Mouse (Mus musculus) CH12.LX (cell line): ENCODE data around the gene Mapkapk5. TPM values are rescaled to one million over a fixed set of nuclear protein-coding genes. Genes with fewer than 3 reads are reported as not detected.
A peak's percentile ranks its signal among the peaks of the same experiment; 100 is the strongest.

Experiments
- DNase-seq: peaks from one replicate; pipeline ENCODE4 v3.0.0-alpha.2; 2013; ENCODE audit errors: extremely low read depth
- H3K27ac ChIP-seq: 2 replicates; pipeline ENCODE4 v1.5.1; 2012; ENCODE audit warnings: low read depth, mild to moderate bottlenecking, control low read depth, moderate library complexity; ENCODE audit not compliant: insufficient read depth
- H3K27me3 ChIP-seq: replicated peaks from 2 replicates; pipeline ENCODE3; 2012; ENCODE audit warnings: inconsistent platforms
- H3K36me3 ChIP-seq, 2 experiments: replicated peaks in 1 of 2; 2 replicates each; pipeline versions ENCODE3 to v1.6.1; 2012; ENCODE audit warnings: inconsistent platforms in 1 of 2, low read length in 1 of 2, mild to moderate bottlenecking in 1 of 2, mixed read lengths in 1 of 2, moderate library complexity in 1 of 2; ENCODE audit not compliant: control insufficient read depth in 1 of 2, insufficient read depth in 1 of 2
- H3K4me1 ChIP-seq, 2 experiments: 2 replicates each; pipeline ENCODE4 v1.6.1; 2012; ENCODE audit warnings: inconsistent platforms in 1 of 2, moderate library complexity in 1 of 2; ENCODE audit not compliant: insufficient read depth in 2 of 2, control insufficient read depth in 1 of 2
- H3K4me2 ChIP-seq: 2 replicates; pipeline ENCODE4 v1.6.1; 2012; ENCODE audit warnings: low read depth, mild to moderate bottlenecking, control low read depth; ENCODE audit not compliant: poor library complexity, insufficient read depth, severe bottlenecking
- H3K4me3 ChIP-seq, 3 experiments: fragments of 150-350 bp in 1 of 3; sonication (generic) in 1 of 3; replicated peaks in 1 of 3; 2 replicates each; pipeline versions ENCODE3 to v1.5.1; 2011 to 2012; ENCODE audit warnings: low read depth in 2 of 3, low read length in 2 of 3, mild to moderate bottlenecking in 2 of 3, moderate library complexity in 2 of 3, control low read depth in 1 of 3, improper control_type of control experiment in 1 of 3, inconsistent platforms in 1 of 3, mixed read lengths in 1 of 3; ENCODE audit not compliant: poor library complexity in 1 of 3
- H3K79me2 ChIP-seq: replicated peaks from 2 replicates; pipeline ENCODE4 v1.6.1; 2012; ENCODE audit warnings: mild to moderate bottlenecking, moderate library complexity; ENCODE audit not compliant: control insufficient read depth, poor library complexity, insufficient read depth, severe bottlenecking; ENCODE audit errors: extremely low read depth
- H3K9ac ChIP-seq: 2 replicates; pipeline ENCODE4 v1.6.1; 2012; ENCODE audit warnings: low read depth, mild to moderate bottlenecking, control low read depth, moderate library complexity; ENCODE audit not compliant: insufficient read depth
- H3K9me3 ChIP-seq: replicated peaks from 2 replicates; pipeline ENCODE3; 2012; ENCODE audit warnings: low read length, inconsistent platforms, mixed read lengths
- CTCF ChIP-seq, 2 experiments: IDR thresholded peaks in 1 of 2; conservative IDR thresholded peaks in 1 of 2; 2 replicates each; pipeline ENCODE4 v1.5.1; 2011 to 2012; ENCODE audit warnings: low read depth in 2 of 2, low read length in 2 of 2, improper control_type of control experiment in 1 of 2, inconsistent platforms in 1 of 2, mild to moderate bottlenecking in 1 of 2, moderate library complexity in 1 of 2
- ELF1 ChIP-seq: IDR thresholded peaks from 2 replicates; pipeline ENCODE4 v1.6.1; 2014; ENCODE audit warnings: low read depth, mild to moderate bottlenecking, inconsistent platforms, low read length, improper control_type of control experiment
- EP300 ChIP-seq: IDR thresholded peaks from 2 replicates; pipeline ENCODE4 v1.6.1; 2011; ENCODE audit warnings: low read length, improper control_type of control experiment
- GABPA ChIP-seq: IDR thresholded peaks from 2 replicates; pipeline ENCODE4 v1.6.1; 2012; ENCODE audit warnings: low read depth, low read length, improper control_type of control experiment, inconsistent platforms; ENCODE audit not compliant: insufficient replicate concordance
- IRF4 ChIP-seq: IDR thresholded peaks from 2 replicates; pipeline ENCODE4 v1.6.1; 2014; ENCODE audit warnings: low read depth, mild to moderate bottlenecking, inconsistent platforms, low read length, improper control_type of control experiment
- JUN ChIP-seq: IDR thresholded peaks from 2 replicates; pipeline ENCODE4 v1.6.1; 2011; ENCODE audit warnings: low read depth, mild to moderate bottlenecking, low read length, improper control_type of control experiment, moderate library complexity; ENCODE audit not compliant: insufficient read depth
- KAT2A ChIP-seq: IDR thresholded peaks from 2 replicates; pipeline ENCODE4 v1.6.1; 2012; ENCODE audit warnings: low read length, improper control_type of control experiment, inconsistent platforms; ENCODE audit not compliant: insufficient replicate concordance
- MAX ChIP-seq: IDR thresholded peaks from 2 replicates; pipeline ENCODE4 v1.6.1; 2011; ENCODE audit warnings: low read length, improper control_type of control experiment
- MAZ ChIP-seq: IDR thresholded peaks from 2 replicates; pipeline ENCODE4 v1.6.1; 2012; ENCODE audit warnings: low read depth, mild to moderate bottlenecking, inconsistent platforms, low read length, improper control_type of control experiment, moderate library complexity
- MEF2A ChIP-seq: IDR thresholded peaks from 2 replicates; pipeline ENCODE4 v1.6.1; 2014; ENCODE audit warnings: low read depth, mild to moderate bottlenecking, inconsistent platforms, low read length, improper control_type of control experiment, borderline replicate concordance
- MXI1 ChIP-seq: IDR thresholded peaks from 2 replicates; pipeline ENCODE4 v1.6.1; 2011; ENCODE audit warnings: mild to moderate bottlenecking, low read depth, low read length, improper control_type of control experiment
- NELFE ChIP-seq: IDR thresholded peaks from 2 replicates; pipeline ENCODE4 v1.6.1; 2011; ENCODE audit warnings: low read depth, low read length, improper control_type of control experiment
- NRF1 ChIP-seq: IDR thresholded peaks from 2 replicates; pipeline ENCODE4 v1.6.1; 2014; ENCODE audit warnings: low read depth, mild to moderate bottlenecking, inconsistent platforms, low read length, improper control_type of control experiment, moderate library complexity
- POLR2AphosphoS2 ChIP-seq: IDR thresholded peaks from 2 replicates; pipeline ENCODE4 v1.6.1; 2011; ENCODE audit warnings: low read depth, low read length, improper control_type of control experiment
- SIN3A ChIP-seq: IDR thresholded peaks from 2 replicates; pipeline ENCODE4 v1.6.1; 2012; ENCODE audit warnings: low read length, improper control_type of control experiment, inconsistent platforms
- TCF12 ChIP-seq: IDR thresholded peaks from 2 replicates; pipeline ENCODE4 v1.6.1; 2014; ENCODE audit warnings: low read depth, mild to moderate bottlenecking, inconsistent platforms, low read length, improper control_type of control experiment
- UBTF ChIP-seq: IDR thresholded peaks from 2 replicates; pipeline ENCODE4 v1.6.1; 2012; ENCODE audit warnings: low read depth, mild to moderate bottlenecking, inconsistent platforms, low read length, improper control_type of control experiment, moderate library complexity
- USF1 ChIP-seq: IDR thresholded peaks from 2 replicates; pipeline ENCODE4 v1.6.1; 2014; ENCODE audit warnings: low read depth, mild to moderate bottlenecking, inconsistent platforms, low read length, improper control_type of control experiment
- ZC3H11A ChIP-seq: IDR thresholded peaks from 2 replicates; pipeline ENCODE4 v1.6.1; 2012; ENCODE audit warnings: low read depth, mild to moderate bottlenecking, inconsistent platforms, low read length, improper control_type of control experiment
- ZKSCAN1 ChIP-seq: IDR thresholded peaks from 2 replicates; pipeline ENCODE4 v1.6.1; 2012; ENCODE audit warnings: low read depth, inconsistent platforms, low read length, improper control_type of control experiment, borderline replicate concordance
- ZMIZ1 ChIP-seq: IDR thresholded peaks from 2 replicates; pipeline ENCODE4 v1.6.1; 2012; ENCODE audit warnings: low read depth, mild to moderate bottlenecking, inconsistent platforms, low read length, improper control_type of control experiment
- ZNF384 ChIP-seq: IDR thresholded peaks from 2 replicates; pipeline ENCODE4 v1.6.1; 2012; ENCODE audit warnings: low read depth, low read length, improper control_type of control experiment, inconsistent platforms
- dilution Hi-C: fragments of 300-500 bp; cut with MboI; formaldehyde crosslinking; loops from 2 replicates; pipeline ENCODE4 v1.14.3; 2020; ENCODE audit warnings: low sequenced_read_pairs; ENCODE audit not compliant: extremely low pct_unique_long_range_greater_than_20kb, extremely low pct_ligation_motif_present
- in situ Hi-C: fragments of 300-500 bp; cut with MboI; formaldehyde crosslinking; loops from 3 replicates; pipeline ENCODE4 v1.14.3; 2019; ENCODE audit warnings: low sequenced_read_pairs, low pct_ligation_motif_present, low pct_unique_long_range_greater_than_20kb, mixed read lengths
- polyA plus RNA-seq: library from polyadenylated mRNA; unstranded; fragments of >175 nt; gene quantifications from 2 replicates; pipeline ENCODE4 v1.2.1, GENCODE M21; 2012; ENCODE audit warnings: low read depth; ENCODE audit not compliant: insufficient read length
- total RNA-seq, 2 experiments: library from RNA; depleted of rRNA; stranded (reverse); fragments of 300-350 nt in 1 of 2; fragments of >200 nt in 1 of 2; gene quantifications; 2 replicates each; pipeline ENCODE4 v1.2.3; 2012 to 2014

The Mapkapk5 gene
- total and polyA plus RNA-seq, 3 experiments, result 48.3 to 84.8 (median 82.9) TPM

- DNase-seq, result no peak
- in situ Hi-C loops (no loop called here), dilution Hi-C loops (no loop called here)
- peaks cover 47 to 78% of the 10 kb centered on the region in 2 experiments for H3K36me3 ChIP-seq
- TF ChIP-seq ZKSCAN1 (no peak), NELFE (no peak), UBTF (no peak), EP300 (no peak), SIN3A (no peak), MEF2A (no peak), MAZ (no peak), POLR2AphosphoS2 (no peak), MAX (no peak), GABPA (no peak), NRF1 (no peak), ELF1 (no peak), CTCF (conservative IDR thresholded peaks at IDR 0.05 in 1 of 2, IDR thresholded peaks at IDR 0.05 in 1 of 2; ENCODE audit: low read depth in 2 of 2, low read length in 2 of 2) (no peak), IRF4 (no peak), ZC3H11A (no peak)
- H3K4me2 ChIP-seq, result no peak overlapping the region
- peaks cover 7 to 29% of the 10 kb centered on the region in 2 experiments for H3K4me1 ChIP-seq
- H3K79me2 ChIP-seq, result peaks cover 20% of the 10 kb centered on the region
- peak overlapping the region; percentile 54; the same call in 1 of the 2 replicates for H3K27ac ChIP-seq
- no peaks in the 10 kb centered on the region for H3K27me3 ChIP-seq
- H3K9ac ChIP-seq, result no peak overlapping the region
- no peaks in the 10 kb centered on the region for H3K9me3 ChIP-seq
- H3K4me3 ChIP-seq, result no peak overlapping the region
Measured at GRCm38 (mm10) chr5:121536921-121537555, 8.7 kb downstream of the Mapkapk5 start.

GRCm38 (mm10) chr5:121535116-121535515 lies 10.6 kb downstream of the Mapkapk5 start:
- H3K79me2 ChIP-seq, result peaks cover 9% of the 10 kb centered on the region
- dilution Hi-C loops (no loop called here), in situ Hi-C loops (no loop called here)
- H3K4me3 ChIP-seq, result no peak overlapping the region
- no peaks in the 10 kb centered on the region for H3K27me3 ChIP-seq
- no peak for TF ChIP-seq ZMIZ1
- TF ChIP-seq MXI1, result no peak
- no peak for TF ChIP-seq TCF12
- TF ChIP-seq JUN, result no peak
- TF ChIP-seq KAT2A, result no peak
- no peak for TF ChIP-seq MEF2A
- TF ChIP-seq ZNF384, result no peak
- TF ChIP-seq USF1, result no peak
- peaks cover 59 to 89% of the 10 kb centered on the region in 2 experiments for H3K36me3 ChIP-seq
- no peak overlapping the region for H3K27ac ChIP-seq
- H3K9ac ChIP-seq, result no peak overlapping the region
- H3K4me1 ChIP-seq, result peaks cover 7 to 26% of the 10 kb centered on the region in 2 experiments
- no peak overlapping the region for H3K4me2 ChIP-seq
- DNase-seq, result no peak
- H3K9me3 ChIP-seq, result no peaks in the 10 kb centered on the region
